8 mouse cellular contexts compared by ENCODE assay signal in the genomic region with DNA sequence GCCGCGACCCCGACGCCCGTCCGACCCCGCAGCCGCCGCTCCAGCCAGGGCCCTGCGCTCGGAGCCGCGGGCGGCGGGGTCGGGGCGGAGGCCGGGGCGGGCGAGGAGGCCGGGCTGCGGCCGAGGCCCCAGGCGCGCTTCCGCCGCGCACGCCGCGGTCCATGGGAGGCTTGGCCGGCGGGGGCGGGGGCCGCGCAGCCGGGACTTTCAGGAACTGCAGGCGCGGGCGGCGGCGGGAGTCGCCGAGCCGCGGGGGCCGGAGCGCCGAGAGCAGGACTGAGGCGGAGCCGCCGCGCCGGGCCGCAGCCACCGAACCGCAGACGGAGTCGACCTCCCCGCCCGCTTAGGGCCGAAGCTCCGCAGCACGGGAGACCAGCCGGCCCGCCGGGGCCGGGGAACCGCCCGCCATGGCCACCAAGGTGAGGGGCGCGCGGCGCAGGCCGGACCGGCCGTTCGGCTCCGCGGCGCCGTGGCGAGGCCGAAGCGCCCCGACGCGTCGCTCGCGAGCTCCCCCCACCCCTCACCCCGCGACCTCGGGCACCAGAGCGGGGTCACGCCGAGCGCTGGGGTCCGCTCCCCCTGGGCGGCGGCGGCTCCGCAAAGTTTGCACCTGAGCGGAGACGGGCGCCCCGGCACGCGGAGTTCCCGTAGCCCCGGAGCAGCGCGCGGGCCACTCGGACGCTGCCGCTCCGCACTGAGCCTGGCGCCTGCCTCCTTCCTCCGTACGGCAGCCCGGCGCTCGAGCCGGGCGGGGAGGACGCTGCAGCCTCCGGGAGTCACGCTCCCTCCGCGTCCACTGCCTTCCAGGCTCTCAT. TPM values are rescaled to one million over a fixed set of nuclear protein-coding genes. Genes with fewer than 3 reads are reported as not detected.
DNase-seq lines count a peak whose midpoint lies in the region; ATAC-seq and TF ChIP-seq lines count a peak whose summit lies in the region.

Gene Snx9 (plus strand): TSS at position 202 of the 815 bp plus-strand sequence.

- H3K27ac ChIP-seq in forebrain, embryonic 15.5 days (replicated peaks) = peak within 1 kb of the TSS; percentile 87

- no peak for TF ChIP-seq CTCF in lung, adult 2 months (IDR thresholded peaks at IDR 0.05; ENCODE audit: insufficient read depth, low read length)

- WGBS in forebrain, embryonic 15.5 days = 1% methylated on average over 69 of the region's 131 CpGs
- 1% methylated on average over 127 of the region's 131 CpGs for WGBS in large intestine, adult 2 months
- WGBS in lung, adult 2 months = 3% methylated on average over 115 of the region's 131 CpGs

- H3K9me3 ChIP-seq in forebrain, embryonic 15.5 days = no peaks in the 10 kb centered on the region

- peak within 1 kb of the TSS; percentile 67 for H3K4me2 ChIP-seq in forebrain, embryonic 15.5 days (replicated peaks)

- H3K27me3 ChIP-seq in forebrain, embryonic 15.5 days = no peaks in the 10 kb centered on the region

- DNase-seq in heart, postnatal 14 days = peak; percentile 82 to 89
- DNase-seq in large intestine, adult 2 months (ENCODE audit: low read depth, low spot score) = no peak
- DNase-seq in lung, adult 2 months = peak; percentile 76
- DNase-seq in thymus, adult 18-20 months = peak; percentile 32 to 36

- intact Hi-C loops in heart, postnatal 14 days (cut with DNase I) = loop anchor here (2.0 kb wide), 1 partner anchor 45 kb away; no protein-coding TSS in a partner anchor

- TF ChIP-seq POLR2A in lung, adult 2 months (IDR thresholded peaks at IDR 0.05; ENCODE audit: borderline replicate concordance, extremely low read depth, low read depth, low read length) = peak; percentile 23; the same call in 1 of the 2 replicates

- H3K36me3 ChIP-seq in forebrain, embryonic 15.5 days = no peaks in the 10 kb centered on the region

- peak within 1 kb of the TSS; percentile 85 for H3K9ac ChIP-seq in forebrain, embryonic 15.5 days (replicated peaks)

- peak; percentile 63 for ATAC-seq in CD4-positive, CD25-positive, alpha-beta regulatory T cell, adult 4 months
- peak; percentile 83 for ATAC-seq in cerebellum, adult (ENCODE audit: insufficient number of reproducible peaks, low FRiP score, low TSS enrichment)
- peak; percentile 89 for ATAC-seq in forebrain, embryonic 15.5 days (replicated peaks)
- peak; percentile 34 for ATAC-seq in neutrophil, adult 5-6 weeks (ENCODE audit: extremely low read depth, insufficient number of reproducible peaks, low FRiP score, poor library complexity, severe bottlenecking)

- H3K4me3 ChIP-seq in forebrain, embryonic 15.5 days = peak within 1 kb of the TSS; percentile 79
- peak within 1 kb of the TSS; percentile 91 for H3K4me3 ChIP-seq in lung, adult 2 months (replicated peaks; ENCODE audit: extremely low read depth, low read depth, low read length)

- H3K4me1 ChIP-seq in forebrain, embryonic 15.5 days = peaks cover 12% of the 10 kb centered on the region
- H3K4me1 ChIP-seq in lung, adult 2 months (ENCODE audit: control insufficient read depth, insufficient read depth, low read length) = no peaks in the 10 kb centered on the region; the same call in 1 of the 2 replicates

RNA-seq across cellular contexts. Expression of gene Snx9, which starts in this region (rescaled TPM):
- 1 to 10 TPM; 4.3 to 4.9 TPM for polyA plus RNA-seq in CD4-positive, CD25-positive, alpha-beta regulatory T cell, adult 4 months (2017; shearing (Covaris generic))
- 5.9 and 6.9 TPM in 2 replicates for polyA plus RNA-seq in forebrain, embryonic 15.5 days (2015; fragmentation: Nextera tagmentation; extraction: Ambion mirVana)
- total RNA-seq in heart, postnatal 14 days (2021) = 10 to 100 TPM; 31.5 to 33.3 TPM
- polyA plus RNA-seq in large intestine, adult 2 months (2012; rRNA removed) = 42.8 and 75.3 TPM in 2 replicates
- polyA plus RNA-seq in lung, adult 2 months (2012; rRNA removed) = 26.7 and 31.4 TPM in 2 replicates
- total RNA-seq in neutrophil, adult 5-6 weeks (2017) = 60.4 and 73.9 TPM in 2 replicates

Comparison
In these comparisons a context has a peak if more than half of its experiments do, and no peak if none do; other contexts are left out.
1. ATAC-seq: peak in every context shown above with its lines; median percentile 89 in forebrain, embryonic 15.5 days; 83 in cerebellum, adult; 63 in CD4-positive, CD25-positive, alpha-beta regulatory T cell, adult 4 months; 34 in neutrophil, adult 5-6 weeks.